Mouse (Mus musculus) ES-E14 (cell line): ENCODE data around the gene Ccdc96. TPM values are rescaled to one million over a fixed set of nuclear protein-coding genes. Genes with fewer than 3 reads are reported as not detected.

Experiments
- DNase-seq: peaks from one replicate; pipeline ENCODE4 v3.0.0-alpha.2; 2013; ENCODE audit warnings: low read depth, low spot score
- H3K27ac ChIP-seq: 2 replicates; pipeline ENCODE4 v1.5.1; 2012; ENCODE audit warnings: low read depth, mild to moderate bottlenecking, low read length, moderate library complexity, mixed read lengths; ENCODE audit not compliant: poor library complexity, insufficient read depth, severe bottlenecking
- H3K36me3 ChIP-seq: 2 replicates; pipeline ENCODE4 v1.6.1; 2012; ENCODE audit warnings: mild to moderate bottlenecking, low read length, moderate library complexity, mixed read lengths; ENCODE audit not compliant: control insufficient read depth, poor library complexity, insufficient read depth, severe bottlenecking
- H3K4me1 ChIP-seq, 2 experiments: fragments of 150-350 bp in 1 of 2; sonication (generic) in 1 of 2; 2 replicates each; pipeline ENCODE4 v1.6.1; 2012; ENCODE audit warnings: low read length in 2 of 2, mild to moderate bottlenecking in 1 of 2, mixed read lengths in 1 of 2; ENCODE audit not compliant: control insufficient read depth in 2 of 2, insufficient read depth in 2 of 2, poor library complexity in 1 of 2
- H3K4me3 ChIP-seq, 2 experiments: fragments of 150-350 bp in 1 of 2; sonication (generic) in 1 of 2; 2 replicates each; pipeline ENCODE4 v1.5.1; 2012; ENCODE audit warnings: low read length in 2 of 2, low read depth in 1 of 2, mild to moderate bottlenecking in 1 of 2, mixed read lengths in 1 of 2; ENCODE audit not compliant: insufficient read depth in 1 of 2, poor library complexity in 1 of 2, severe bottlenecking in 1 of 2
- H3K9ac ChIP-seq: 2 replicates; pipeline ENCODE4 v1.6.1; 2012; ENCODE audit warnings: low read depth, mild to moderate bottlenecking, low read length, mixed read lengths; ENCODE audit not compliant: poor library complexity, insufficient read depth, severe bottlenecking
- H3K9me3 ChIP-seq: fragments of 150-350 bp; sonication (generic); 2 replicates; pipeline ENCODE4 v1.6.1; 2012; ENCODE audit warnings: low read depth, mild to moderate bottlenecking, low read length; ENCODE audit not compliant: control insufficient read depth, insufficient read depth
- CHD2 ChIP-seq: IDR thresholded peaks from 2 replicates; pipeline ENCODE4 v1.6.1; 2014; ENCODE audit warnings: mild to moderate bottlenecking, low read depth, low read length, inconsistent platforms
- HCFC1 ChIP-seq: IDR thresholded peaks from 2 replicates; pipeline ENCODE4 v1.6.1; 2012; ENCODE audit warnings: low read length, inconsistent platforms, borderline replicate concordance; ENCODE audit not compliant: insufficient read depth
- MAFK ChIP-seq: IDR thresholded peaks from 2 replicates; pipeline ENCODE4 v1.6.1; 2014; ENCODE audit warnings: mild to moderate bottlenecking, low read depth, low read length, inconsistent platforms; ENCODE audit not compliant: insufficient read depth
- ZC3H11A ChIP-seq: IDR thresholded peaks from 2 replicates; pipeline ENCODE4 v1.6.1; 2012; ENCODE audit warnings: low read depth, mild to moderate bottlenecking, inconsistent platforms, low read length, borderline replicate concordance
- ZNF384 ChIP-seq: IDR thresholded peaks from 2 replicates; pipeline ENCODE4 v1.6.1; 2012; ENCODE audit warnings: low read depth, low read length, inconsistent platforms
- in situ Hi-C, 2 experiments: fragments of 600-800 bp; cut with MboI; formaldehyde crosslinking; loops; one replicate each; pipeline ENCODE4 v1.15.1; 2025; ENCODE audit warnings: low sequenced_read_pairs in 2 of 2, inconsistent platforms in 1 of 2; ENCODE audit not compliant: unreplicated experiment in 2 of 2
- total RNA-seq: library from RNA; depleted of rRNA; stranded (reverse); fragments of 300-350 nt; gene quantifications from 2 replicates; pipeline ENCODE4 v1.2.3, GENCODE M21; 2012

The Ccdc96 gene
- total RNA-seq, 1 experiment, result 1.0 TPM

DNA sequence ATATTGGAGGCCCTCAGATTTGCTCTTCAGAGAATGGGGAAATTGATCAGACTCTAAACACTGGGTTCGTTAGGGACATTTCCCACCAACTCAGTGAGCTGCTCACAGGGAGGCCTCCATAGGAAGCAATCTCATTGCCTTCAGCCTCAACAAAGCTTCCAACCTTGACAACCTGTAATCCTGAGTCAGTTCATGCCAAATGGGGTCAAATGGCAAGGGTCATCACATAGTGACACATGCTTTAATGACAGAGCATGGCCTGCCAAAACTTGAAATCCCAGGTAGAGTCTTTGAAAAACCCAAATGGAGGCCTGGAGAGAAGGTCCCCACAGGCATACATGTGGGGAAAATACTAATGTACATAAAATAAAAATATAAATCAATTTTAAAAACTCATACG, 42.5 kb downstream of the Ccdc96 start:
- Histone ChIP-seq H3K9me3 (no peaks in the 10 kb centered on the region), H3K4me1 (0 out of 4 replicates have a peak, but pooled peaks cover 3% of the 10 kb centered on the region in 2 experiments), H3K36me3 (peaks cover 6% of the 10 kb centered on the region; the same call in 1 of the 2 replicates), H3K4me3 (no peak overlapping the region), H3K9ac (no peak overlapping the region), H3K27ac (no peak overlapping the region)
- TF ChIP-seq HCFC1 (no peak), ZNF384 (no peak), CHD2 (no peak), MAFK (no peak), ZC3H11A (no peak)
- in situ Hi-C loops, result loop anchor here in 1 of 2 experiments (5.0 kb wide), 1 partner anchor 55 kb away; no protein-coding TSS in a partner anchor
- no peak for DNase-seq

DNA sequence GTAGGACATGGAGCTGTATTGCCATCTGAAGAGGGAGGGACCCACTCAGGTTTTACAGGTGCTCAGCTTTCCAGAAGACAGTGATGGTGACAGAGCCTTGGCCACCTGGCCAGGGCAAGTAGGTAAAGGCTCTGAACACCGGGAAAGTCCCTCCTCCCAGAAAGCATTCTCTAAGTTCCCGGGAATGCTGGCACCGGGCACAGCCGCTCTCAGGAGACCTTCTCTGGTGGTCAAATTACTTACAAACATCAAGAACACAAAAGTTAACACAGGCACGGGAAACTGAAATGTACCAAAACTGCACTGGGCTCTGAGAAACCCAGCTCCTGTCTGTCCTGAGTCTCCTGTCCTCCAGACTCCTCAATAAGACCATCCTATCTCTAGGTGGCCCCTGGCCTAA, 45.3 kb downstream of the Ccdc96 start:
- no peaks in the 10 kb centered on the region for H3K9me3 ChIP-seq
- no peak overlapping the region for H3K27ac ChIP-seq
- TF ChIP-seq CHD2 (no peak), ZC3H11A (no peak), HCFC1 (no peak), MAFK (no peak), ZNF384 (no peak)
- peak overlapping the region; percentile 74 to 99 for H3K4me3 ChIP-seq
- no peak for DNase-seq
- peak overlapping the region; percentile 76; the same call in 1 of the 2 replicates for H3K9ac ChIP-seq
- 0 out of 4 replicates have a peak, but pooled peaks cover 3% of the 10 kb centered on the region in 2 experiments for H3K4me1 ChIP-seq
- in situ Hi-C loops, result loop anchor here in 1 of 2 experiments (5.0 kb wide), 1 partner anchor 53 kb away; no protein-coding TSS in a partner anchor
- H3K36me3 ChIP-seq, result peaks cover 2% of the 10 kb centered on the region; the same call in 1 of the 2 replicates

DNA sequence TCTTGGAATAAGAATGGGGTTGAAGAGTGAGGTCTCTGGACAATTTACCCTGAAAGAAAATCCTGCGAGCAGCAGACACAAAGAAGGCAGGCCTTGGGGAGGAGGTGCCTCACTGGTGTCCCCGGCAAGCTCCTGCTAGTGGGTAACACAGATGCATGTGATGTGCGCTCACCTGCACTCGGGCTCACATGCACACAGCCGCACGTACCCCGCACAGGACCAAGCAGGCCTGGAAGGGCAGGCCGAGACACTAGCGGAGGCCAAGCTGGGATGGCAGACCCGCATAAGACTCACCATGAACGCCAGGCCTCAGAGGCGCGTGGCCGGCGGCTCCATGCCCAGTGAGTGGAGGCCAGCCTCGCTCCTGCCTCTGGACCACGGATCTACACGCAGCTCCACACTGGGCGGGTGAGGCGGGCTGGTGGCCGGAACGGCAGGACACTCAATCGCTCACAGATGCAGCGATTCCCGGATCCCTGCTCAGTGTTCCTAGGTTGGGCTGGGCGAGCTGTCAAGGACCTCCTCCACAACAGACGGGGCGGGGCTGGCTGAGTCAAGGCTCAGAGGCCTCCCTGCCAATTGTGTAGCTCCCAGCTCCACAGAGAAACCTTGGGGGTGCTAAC, 45.9 kb downstream of the Ccdc96 start:
- Histone ChIP-seq H3K36me3 (peaks cover 2% of the 10 kb centered on the region; the same call in 1 of the 2 replicates), H3K4me1 (0 out of 4 replicates have a peak, but pooled peaks cover 3% of the 10 kb centered on the region in 2 experiments), H3K9ac (peak overlapping the region; percentile 76), H3K27ac (no peak overlapping the region; the same call in 1 of the 2 replicates), H3K4me3 (peak overlapping the region; percentile 74 to 99), H3K9me3 (no peaks in the 10 kb centered on the region)
- in situ Hi-C loops, result no loop called here
- DNase-seq, result peak; percentile 78
- no peak for TF ChIP-seq CHD2
- TF ChIP-seq ZNF384, result 0 out of 2 replicates have a peak, but pooled peaks have one; percentile 7
- TF ChIP-seq MAFK, result no peak
- TF ChIP-seq HCFC1, result peak; percentile 76; the same call in 1 of the 2 replicates

DNA sequence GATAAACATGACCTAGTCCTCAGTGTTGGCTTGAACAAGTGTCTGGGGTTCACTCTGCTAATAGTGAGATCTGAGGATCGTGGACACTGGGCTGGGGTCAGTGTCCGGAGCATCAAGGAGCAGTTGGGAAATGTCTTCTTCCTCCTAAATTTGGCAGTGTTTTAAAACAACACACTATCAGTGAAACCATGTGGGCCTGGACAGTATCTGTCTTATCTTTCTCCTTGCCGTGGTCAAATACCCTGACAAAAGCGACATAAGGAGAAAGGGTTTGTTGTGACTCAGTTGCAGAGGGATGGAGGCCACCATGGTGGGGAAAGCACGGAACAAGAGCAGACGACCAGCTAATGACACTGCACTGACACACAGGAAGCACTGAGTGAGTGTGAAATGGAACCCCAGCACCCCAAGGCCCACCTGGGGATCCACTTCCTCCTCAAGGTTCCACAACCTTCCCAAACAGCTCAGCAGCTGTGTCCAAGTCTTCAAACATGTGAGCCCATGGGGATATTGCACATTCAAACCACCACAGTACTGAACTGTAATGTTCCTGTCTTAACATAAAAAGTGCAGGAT, 50.2 kb downstream of the Ccdc96 start:
- TF ChIP-seq MAFK (no peak), ZC3H11A (no peak), ZNF384 (no peak), CHD2 (no peak), HCFC1 (no peak)
- no peaks in the 10 kb centered on the region for H3K9me3 ChIP-seq
- H3K9ac ChIP-seq, result no peak overlapping the region
- no peak overlapping the region for H3K27ac ChIP-seq
- no peak overlapping the region for H3K4me3 ChIP-seq
- H3K4me1 ChIP-seq, result 0 out of 4 replicates have a peak, but pooled peaks cover 1 to 3% of the 10 kb centered on the region in 2 experiments
- H3K36me3 ChIP-seq, result no peaks in the 10 kb centered on the region
- in situ Hi-C loops, result no loop called here
- DNase-seq, result no peak
